Mouse (Mus musculus) ZHBTc4 (cell line): ENCODE measurements around the gene Otud7a.
A peak's percentile ranks its signal among the peaks of the same experiment; 100 is the strongest.

Experiments
- DNase-seq: peaks from one replicate; pipeline ENCODE4 v3.0.0-alpha.2; 2011; ENCODE audit warnings: low read depth, low spot score

Gene Otud7a

DNA sequence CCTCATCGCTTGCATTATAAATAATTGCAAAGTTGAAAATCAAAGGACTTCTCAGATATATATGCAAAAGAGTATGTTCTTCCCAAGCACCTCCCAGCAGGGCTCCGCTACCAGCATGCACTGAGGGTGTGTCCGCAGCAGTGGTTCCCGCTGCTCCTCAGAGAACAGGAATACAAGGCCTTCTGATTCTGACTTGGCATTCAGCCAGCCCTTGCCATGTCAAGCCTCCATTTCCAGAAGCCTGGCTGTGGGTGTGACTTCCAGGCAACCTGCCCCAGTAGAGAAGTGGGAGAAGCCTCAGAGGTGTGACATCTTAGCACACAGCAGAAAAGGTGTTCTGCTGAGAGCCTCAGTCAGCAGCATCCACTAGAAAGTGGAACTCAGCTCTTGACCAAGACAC lies 253.4 kb downstream of the Otud7a start:
- DNase-seq, result peak; percentile 53

DNA sequence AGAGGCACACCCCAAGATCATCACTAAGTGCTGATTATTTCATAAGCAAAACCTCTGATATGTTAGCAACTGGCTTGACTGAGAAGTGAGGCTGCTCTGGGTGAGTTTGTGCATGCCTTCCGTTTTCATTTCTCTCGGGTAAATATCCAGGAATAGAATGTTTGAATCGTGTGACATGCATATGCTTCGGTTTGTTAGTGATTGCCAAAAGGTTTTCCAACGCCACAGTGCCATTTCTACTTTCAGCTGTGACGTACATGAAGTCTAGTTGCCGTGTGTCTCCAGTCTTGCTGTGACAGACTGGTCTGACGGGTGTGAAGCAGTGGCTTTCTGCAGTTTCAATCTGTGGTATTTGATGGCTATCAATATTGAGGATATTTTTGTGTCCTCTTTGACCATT lies 273.4 kb downstream of the Otud7a start:
- no peak for DNase-seq

DNA sequence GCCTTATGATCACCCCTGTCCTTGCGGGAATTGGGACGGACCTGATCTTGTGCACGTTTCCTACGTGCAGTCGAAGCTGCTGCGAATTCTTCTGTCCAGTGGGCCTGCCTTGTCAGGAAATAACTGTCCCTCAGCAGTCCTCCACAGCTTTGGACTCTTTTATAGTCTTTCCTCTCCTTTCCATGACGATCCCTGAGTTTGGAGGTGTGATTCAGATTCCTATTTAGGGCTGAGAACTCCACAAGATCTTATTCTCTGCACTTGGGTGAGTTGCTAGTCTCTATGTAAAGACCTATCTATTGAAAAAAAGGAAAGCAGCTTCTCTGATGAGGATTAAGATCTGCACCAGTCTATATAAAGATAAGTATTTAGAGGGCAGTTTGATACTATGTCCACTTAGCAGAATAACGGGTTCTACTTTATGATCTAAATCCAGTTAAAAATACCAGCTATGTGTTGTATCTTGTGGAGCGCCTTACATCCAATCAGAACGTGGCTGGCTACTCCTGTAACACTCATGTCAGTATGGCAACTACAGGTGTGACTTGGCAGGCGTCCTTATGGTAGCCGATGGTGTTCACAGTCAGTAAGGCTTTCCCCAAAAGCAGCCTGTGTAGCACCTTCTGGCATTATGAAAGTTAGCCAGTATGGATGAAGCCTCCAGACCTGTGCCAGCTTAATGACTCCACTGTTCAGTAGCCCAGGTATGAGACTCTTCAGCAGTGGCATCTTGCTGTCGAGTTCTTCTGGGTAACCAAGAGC lies 274.8 kb downstream of the Otud7a start:
- DNase-seq, result no peak

DNA sequence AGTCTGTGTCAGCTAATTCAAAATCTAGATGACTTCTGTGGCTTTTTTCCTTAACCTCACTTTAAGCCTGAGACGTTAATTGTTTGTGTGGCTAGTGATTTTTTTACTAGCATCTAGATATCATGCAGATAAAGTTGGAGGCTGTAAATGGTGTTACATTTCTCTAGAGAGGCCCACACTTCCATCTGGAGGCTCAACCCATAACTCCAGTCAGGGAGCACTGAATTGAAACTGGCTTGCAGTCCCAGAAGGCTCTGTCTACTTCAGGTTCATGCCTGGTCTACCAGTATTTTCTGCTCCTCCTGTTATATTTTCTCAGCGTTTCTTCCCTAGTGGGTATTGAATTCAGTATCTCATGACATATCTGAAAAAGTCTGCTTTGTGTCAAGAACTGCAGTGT lies 276.1 kb downstream of the Otud7a start:
- no peak for DNase-seq

DNA sequence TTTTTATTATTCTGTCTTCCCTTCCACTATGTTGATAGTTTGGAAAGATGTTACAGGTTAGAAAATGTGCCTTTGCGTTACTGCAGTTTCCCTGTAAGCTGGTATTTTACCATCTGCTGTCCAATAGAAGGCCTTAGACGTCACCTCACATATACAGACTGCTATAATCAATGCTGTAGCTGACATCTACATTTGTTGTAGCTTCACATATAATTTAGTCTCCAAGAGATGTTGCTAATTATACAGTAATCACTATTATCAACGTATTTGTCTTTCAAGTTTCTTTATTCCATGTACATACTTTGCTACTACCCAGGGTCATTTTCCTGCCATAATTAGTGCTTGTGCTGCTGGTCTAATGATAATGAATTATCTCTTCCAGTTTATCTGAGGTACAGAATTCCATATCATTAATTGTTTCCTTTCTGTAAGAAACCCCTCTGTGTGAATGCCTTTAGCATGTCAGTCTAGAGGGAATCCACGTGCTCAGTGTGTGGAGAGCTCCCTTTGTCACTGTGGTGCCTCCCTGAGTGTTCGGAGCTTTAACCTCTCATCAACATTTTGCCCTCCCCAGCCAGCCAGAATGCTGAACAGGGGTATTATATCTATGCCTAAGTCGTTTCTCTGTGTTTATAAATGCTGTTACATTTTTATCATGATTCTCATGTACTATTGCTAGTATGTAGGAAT lies 280.6 kb downstream of the Otud7a start:
- no peak for DNase-seq

DNA sequence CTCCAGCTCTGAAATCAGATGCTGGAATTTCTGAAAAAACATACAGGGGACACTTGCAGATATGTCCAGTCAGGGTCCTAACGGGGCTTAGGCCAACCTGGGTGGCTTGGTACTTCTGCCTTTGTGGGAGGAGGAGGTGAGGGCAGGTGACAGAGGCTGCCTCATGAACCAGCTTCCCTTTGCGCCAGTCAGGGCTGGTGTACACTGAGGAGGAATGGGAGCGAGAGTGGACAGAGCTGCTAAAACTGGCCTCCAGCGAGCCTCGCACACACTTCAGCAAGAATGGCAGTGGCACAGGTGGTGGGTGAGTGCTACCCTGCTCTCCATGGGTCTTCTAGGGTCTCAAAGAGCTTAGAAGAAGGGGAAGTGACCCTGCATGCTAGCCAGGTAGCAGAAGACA lies 285.1 kb downstream of the Otud7a start:
- DNase-seq, result no peak

DNA sequence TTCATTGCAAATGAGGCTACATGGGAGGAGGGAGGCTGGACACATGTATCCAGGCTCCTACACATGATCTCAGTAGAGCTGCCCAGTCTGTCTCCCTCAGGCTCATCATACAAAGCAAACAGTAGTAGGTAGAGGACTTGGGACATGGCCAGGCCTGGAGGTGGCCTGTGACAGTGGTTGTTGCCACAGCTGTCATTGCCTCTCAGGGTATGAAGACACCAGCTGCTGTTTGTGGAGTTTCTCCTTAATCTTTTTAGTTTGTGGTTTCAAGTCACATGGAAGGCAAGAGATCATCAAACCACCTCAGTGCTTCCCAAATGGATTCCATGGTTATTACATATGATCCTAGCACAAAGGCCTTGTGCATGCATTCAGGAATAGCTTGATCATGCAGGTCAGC lies 285.5 kb downstream of the Otud7a start:
- no peak for DNase-seq

DNA sequence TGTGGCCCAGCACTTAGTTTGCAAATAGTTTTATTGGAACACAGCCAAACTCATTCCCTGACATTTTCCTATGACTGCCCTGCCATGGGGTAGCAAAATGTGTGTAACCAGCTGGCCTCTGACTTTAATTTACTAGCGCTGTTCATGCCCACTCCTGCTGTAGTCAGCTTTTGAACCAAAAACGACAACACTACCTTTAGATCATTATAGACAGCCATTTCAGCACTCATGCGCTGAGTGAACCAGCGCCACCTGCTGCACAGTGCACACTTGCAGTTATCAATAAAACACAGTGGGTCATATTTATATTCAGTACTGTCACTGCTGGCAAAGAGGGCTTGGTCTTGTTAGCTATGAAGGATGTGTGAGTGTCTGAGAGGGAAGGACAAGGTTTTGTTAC lies 293.2 kb downstream of the Otud7a start:
- peak; percentile 28 for DNase-seq

DNA sequence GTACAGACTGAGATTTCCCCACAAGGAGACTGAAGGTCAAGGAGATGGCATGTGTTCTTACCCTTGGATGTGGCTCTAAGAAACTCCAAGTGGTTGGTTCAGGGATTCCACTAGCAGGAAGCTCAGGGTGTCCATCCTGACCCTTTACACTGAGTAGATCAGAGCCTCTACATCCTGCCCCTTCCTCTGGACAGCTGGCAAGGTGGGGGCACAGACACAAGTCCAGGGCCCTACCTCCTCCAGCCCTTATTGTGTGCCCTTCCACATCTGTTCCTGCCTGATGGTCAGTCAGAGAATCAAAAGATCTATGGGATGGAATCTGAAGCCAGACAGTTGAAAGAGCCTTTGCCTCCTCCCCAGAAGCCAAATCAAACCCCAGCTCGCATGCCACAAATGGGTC lies 293.6 kb downstream of the Otud7a start:
- no peak for DNase-seq

DNA sequence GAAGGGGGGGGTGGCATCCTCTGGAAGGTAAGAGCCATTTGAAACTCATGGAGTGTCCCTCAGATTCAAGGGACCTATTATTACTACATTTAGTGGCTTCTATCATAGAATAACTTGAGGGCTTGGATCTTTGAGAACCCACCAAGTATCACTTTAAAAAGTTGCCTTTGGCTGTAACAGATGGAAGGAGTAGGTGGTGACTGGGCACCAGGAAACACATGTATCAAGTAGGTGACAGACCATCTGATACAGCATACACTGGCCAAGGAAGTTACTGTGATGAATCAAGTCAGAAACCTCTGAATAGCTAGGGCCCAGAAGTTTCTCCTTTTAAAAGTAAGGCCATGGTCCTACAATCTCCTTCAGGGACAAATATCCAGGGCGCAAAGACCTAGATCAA lies 298.6 kb downstream of the Otud7a start:
- no peak for DNase-seq

DNA sequence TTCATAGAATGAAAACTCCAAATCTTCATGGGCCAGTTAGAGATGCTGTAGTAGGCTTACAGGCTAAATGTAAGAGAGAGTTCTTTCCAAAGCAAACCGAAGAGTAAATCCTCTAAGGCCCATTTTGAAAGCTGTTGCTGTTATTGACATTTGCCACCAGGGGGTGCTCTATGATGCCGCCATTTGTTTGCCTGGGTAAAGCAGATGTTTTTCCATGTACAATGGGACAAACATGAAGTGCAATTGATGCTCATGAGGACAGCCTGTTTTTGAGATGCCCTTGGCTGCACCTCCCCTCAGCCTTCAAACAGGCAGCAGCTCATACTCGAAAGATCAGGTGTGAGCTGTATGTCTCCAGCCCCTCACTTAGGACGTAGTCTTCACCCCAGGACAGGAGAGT lies 307.5 kb downstream of the Otud7a start:
- peak; percentile 68 for DNase-seq

DNA sequence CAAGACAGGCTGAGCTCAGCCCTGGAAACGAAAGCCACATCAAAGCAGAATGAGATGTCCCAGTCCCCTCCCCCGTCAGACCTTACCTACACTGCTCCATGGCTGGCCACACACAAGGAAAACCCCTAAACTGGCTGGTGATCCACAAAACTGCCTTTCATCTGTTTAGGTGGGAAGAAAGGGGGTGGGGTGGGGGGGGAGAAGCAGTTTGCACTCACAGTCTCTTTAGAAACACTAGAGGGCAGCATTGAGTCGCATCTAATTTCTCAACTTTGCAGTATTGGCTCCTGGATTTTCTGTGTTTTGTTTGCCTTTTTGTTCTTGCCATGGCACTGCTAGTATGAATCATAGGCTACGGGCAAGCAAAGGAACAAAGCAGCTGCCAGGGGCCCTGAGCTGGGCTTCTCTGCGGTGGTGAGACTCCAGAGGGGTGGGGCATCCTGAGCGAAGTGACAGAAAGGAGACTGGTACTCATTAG lies 308.8 kb downstream of the Otud7a start:
- peak; percentile 69 for DNase-seq

DNA sequence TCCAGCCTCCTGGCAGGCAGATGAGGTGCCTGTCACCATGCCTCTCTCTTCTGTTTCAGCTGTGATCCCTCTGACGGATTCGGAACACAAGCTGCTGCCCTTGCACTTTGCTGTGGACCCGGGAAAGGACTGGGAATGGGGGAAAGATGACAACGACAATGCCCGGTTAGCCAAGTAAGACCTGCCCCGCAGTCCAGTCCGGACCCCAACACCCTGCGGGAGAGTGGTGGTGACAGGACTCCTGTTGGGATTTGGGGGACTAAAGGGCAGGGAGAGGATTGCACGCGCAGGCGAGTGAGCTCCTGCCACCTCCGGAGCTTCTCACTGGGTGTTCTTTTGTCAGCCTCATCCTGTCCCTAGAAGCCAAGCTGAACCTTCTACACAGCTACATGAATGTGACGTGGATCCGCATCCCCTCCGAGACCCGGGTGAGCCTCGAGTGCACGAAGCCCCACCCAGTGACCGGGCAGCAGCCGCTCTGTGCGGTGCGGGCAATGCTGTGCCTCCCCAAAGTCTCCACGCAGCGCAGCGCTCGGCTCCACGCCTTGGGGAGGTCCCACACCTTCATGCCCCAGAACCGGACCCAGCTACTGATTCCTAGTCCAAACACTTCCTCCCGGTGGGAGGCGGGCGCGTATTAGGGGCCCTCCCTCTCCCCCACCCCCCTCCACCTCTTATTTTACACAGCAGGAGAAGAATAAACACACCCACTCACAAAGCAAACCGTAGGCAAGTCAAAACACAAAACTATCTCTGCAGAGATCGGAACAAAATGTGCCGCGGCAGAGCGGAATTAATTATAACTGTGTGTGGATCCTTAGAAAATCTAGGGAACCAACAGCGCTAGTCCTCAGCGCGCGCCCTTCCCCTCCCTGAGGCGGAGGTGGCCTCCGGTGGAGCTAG lies 310.3 kb downstream of the Otud7a start:
- peak; percentile 40 for DNase-seq

DNA sequence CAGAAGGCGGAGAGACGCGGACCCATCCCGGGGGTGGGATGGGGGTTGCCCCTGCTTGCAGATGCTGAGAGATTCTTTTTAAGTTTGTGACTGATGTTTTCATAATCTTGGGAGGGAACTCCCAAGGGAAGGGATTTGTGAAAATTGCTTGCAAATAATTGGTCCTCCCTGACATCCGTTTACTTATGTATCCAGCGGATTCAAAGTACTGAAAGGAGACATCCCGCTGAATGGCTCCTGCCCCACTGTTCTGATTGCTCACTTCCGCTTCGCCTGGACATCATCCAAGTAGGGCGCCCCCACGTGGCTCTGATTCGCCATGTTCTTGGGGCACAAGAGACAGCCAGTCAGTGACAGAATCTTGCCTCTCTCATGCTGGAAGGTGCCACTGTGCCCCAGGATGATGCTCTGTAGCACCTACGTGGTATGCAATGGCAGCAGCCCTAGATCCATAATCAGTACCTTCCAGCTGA lies 311.0 kb downstream of the Otud7a start:
- peak; percentile 90 for DNase-seq

DNA sequence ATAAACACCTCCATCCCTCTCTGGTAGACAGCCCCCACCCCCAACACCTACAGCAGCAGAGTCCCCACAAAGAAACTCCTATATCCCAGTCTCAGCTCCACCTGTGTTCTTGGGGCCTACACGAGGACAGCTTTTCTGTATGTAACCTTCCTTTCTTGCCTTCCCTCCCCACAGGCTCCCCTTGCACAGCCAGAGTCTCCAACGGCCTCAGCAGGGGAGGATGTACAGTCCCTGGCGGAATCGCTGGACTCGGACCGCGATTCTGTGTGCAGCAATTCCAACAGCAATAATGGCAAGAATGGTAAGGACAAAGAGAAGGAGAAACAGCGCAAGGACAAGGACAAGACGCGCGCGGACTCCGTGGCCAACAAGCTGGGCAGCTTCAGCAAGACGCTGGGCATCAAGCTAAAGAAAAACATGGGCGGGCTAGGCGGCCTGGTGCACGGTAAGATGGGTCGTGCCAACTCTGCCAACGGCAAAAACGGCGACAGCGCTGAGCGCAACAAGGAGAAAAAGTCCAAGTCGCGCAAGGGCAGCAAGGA lies 312.7 kb downstream of the Otud7a start:
- peak; percentile 37 for DNase-seq

DNA sequence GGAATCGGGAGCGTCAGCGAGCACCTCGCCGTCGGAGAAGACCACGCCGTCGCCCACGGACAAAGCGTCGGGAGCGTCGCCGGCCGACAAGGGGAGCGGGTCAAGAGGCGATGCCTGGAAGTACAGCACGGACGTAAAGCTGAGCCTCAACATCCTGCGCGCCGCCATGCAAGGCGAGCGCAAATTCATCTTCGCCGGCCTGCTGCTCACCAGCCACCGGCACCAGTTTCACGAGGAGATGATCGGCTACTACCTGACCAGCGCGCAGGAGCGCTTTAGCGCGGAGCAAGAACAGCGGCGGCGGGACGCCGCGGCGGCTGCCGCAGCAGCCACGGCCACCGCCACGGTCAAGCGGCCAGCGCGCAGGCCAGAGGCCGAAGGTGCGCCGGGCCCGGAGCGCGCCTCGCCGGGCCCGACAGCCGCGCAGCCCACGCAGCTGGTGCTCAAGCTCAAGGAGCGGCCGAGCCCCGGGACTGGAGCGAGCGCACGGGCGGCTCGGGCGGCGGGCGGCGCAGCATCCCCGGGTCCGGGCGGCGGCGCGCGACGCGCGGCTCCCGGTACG lies 313.2 kb downstream of the Otud7a start:
- peak; percentile 74 for DNase-seq

DNA sequence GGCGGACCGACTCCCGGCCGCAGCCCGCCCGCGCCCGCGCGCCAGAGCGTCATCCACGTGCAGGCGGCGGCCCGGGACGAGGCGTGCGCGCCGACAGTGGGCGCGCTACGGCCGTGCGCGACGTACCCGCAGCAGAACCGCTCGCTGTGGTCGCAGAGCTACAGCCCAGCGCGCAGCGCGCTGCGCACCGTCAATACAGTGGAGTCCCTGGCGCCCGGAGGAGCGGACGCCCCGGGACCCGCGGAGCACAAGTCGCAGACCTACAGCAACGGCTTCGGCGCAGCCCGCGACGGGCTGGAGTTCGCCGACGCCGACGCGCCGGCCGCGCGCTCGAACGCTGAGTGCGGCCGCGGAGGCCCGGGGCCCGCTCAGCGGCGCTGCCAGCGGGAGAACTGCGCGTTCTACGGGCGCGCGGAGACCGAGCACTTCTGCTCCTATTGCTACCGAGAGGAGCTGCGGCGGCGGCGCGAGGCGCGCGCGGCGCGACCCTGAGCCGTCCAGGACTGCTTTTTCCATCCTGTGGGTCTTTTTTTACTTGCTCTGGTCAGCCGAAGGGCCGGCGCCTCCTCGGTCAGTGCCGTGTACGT lies 313.8 kb downstream of the Otud7a start:
- peak; percentile 79 for DNase-seq

DNA sequence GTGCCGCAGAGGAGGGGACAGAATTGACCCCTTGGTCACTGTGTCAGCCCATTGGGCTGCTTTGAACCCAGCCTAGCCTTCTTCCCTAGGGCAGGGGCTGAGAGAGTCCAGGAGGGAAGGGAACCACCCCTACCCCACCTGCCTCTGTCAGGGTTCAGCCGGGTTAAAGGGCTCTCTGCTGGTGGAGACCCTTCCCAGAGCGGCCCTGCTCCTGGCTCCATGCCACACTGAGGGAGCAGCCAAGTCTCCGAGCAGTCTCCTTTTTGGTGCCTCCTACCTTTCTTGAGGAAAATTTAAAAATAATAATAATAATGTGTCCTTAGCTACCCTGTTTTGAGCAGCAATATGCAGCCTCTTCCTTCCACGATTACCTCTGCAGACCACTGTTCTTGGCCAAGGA lies 315.1 kb downstream of the Otud7a start:
- no peak for DNase-seq

DNA sequence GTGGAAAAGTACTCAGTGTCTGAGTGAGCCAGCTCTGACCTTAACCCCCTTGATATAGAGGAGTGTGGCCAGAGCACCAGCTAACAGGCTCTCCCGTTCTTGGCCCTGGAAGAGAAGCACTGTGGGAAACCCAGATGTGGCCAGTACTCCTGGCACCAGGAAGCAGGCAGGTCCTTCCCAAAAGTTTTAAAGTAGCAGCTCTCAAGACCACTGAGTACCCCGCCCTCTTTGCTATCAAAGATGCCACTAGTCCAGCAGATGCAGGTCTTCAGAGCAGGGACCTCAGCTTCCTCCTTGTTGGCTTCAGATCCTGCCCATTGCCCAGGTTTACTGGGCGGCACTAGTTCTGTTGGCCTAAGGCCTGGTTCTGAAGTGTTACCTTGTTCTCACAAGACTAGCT lies 318.0 kb downstream of the Otud7a start:
- DNase-seq, result no peak

DNA sequence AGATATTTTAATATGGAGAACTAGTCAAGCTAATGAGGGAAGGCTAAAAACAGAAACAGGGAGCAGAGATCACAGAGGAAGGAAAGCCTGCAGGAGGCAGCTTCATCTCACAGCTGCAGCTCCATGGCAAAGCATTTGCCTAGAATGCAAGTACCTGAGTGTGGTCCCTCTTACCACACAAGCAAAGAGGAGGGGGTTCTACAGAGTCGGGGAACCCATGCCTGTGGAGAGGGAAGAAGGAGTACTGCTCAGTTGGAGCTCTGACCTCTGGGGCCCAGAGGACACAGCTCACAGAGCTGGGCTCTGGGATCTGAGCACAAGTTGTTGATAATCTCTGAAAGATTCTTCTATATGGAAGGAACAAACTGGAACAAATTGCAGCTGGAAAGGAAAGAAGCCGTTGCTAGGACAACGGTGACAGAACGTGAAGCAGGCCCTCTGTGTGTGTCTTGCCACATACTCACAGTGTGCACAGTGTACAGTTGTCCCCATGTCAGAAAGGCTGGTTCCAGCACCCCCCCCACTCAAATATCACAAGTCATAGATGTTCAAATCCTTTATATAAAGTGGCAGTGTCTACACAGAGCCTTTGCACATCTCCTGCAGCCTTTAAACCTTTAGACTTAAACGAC lies 324.0 kb downstream of the Otud7a start:
- no peak for DNase-seq

DNA sequence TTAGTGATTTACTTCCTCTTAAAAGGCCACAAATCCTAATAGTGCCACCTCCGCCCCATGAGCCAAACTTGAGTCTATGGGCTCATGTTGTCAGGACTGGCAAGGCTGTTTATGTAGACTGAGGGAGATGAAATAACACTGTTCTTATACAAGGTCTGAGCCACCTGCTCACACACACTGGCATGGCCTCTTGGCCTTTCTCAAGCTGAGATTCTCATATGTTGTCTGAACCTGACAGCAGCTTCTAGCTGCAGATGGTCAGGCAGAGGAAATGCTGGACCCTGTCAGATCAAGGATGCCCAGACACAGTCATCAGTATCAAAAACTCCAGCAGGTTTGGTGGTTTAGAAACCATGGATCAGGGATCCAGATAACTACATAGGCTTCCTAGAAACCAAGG lies 328.7 kb downstream of the Otud7a start:
- no peak for DNase-seq
